Mouse (Mus musculus): Measurements from ENCODE around the gene Sdccag8. TPM values are rescaled to one million over a fixed set of nuclear protein-coding genes. Genes with fewer than 3 reads are reported as not detected.

The Sdccag8 gene
- polyA plus RNA-seq, 1 experiment from 2014 or later = 10.0 TPM

- Histone ChIP-seq H3K4me3 (no peak overlapping the region), H3K4me1 (replicated peaks) (peaks cover 9% of the 10 kb centered on the region), H3K36me3 (peaks cover 6% of the 10 kb centered on the region), H3K27me3 (replicated peaks) (no peaks in the 10 kb centered on the region), H3K4me2 (no peak overlapping the region), H3K27ac (ENCODE audit: poor library complexity, severe bottlenecking) (no peak overlapping the region), H3K9me3 (replicated peaks) (no peaks in the 10 kb centered on the region), H3K9ac (no peak overlapping the region)
- ATAC-seq (ENCODE audit: insufficient number of reproducible peaks, low FRiP score) = no peak
- 47% methylated on average over 1 of the region's 1 CpGs for WGBS
Observed at GRCm38 (mm10) chr1:177032233-177032632, 217.8 kb downstream of the Sdccag8 start.

- 82% methylated on average over 2 of the region's 2 CpGs for WGBS
- Histone ChIP-seq H3K36me3 (peaks cover 6% of the 10 kb centered on the region), H3K27me3 (replicated peaks) (no peaks in the 10 kb centered on the region), H3K4me1 (replicated peaks) (peaks cover 2% of the 10 kb centered on the region; the same call in 1 of the 2 replicates), H3K9ac (no peak overlapping the region), H3K9me3 (replicated peaks) (no peaks in the 10 kb centered on the region), H3K4me3 (no peak overlapping the region), H3K4me2 (no peak overlapping the region), H3K27ac (ENCODE audit: poor library complexity, severe bottlenecking) (no peak overlapping the region)
- no peak for ATAC-seq (ENCODE audit: insufficient number of reproducible peaks, low FRiP score)
Observed at GRCm38 (mm10) chr1:177035460-177035859, 221.0 kb downstream of the Sdccag8 start.

- H3K9me3 ChIP-seq (replicated peaks) = no peaks in the 10 kb centered on the region
- H3K27ac ChIP-seq (ENCODE audit: poor library complexity, severe bottlenecking) = no peak overlapping the region
- H3K4me2 ChIP-seq = no peak overlapping the region
- H3K4me1 ChIP-seq (replicated peaks) = 0 out of 2 replicates have a peak, but pooled peaks cover 2% of the 10 kb centered on the region
- no peak for ATAC-seq (ENCODE audit: insufficient number of reproducible peaks, low FRiP score)
- no peak overlapping the region for H3K4me3 ChIP-seq
- 71% methylated on average over 2 of the region's 2 CpGs for WGBS
- H3K36me3 ChIP-seq = 0 out of 2 replicates have a peak, but pooled peaks cover 2% of the 10 kb centered on the region
- no peaks in the 10 kb centered on the region for H3K27me3 ChIP-seq (replicated peaks)
- no peak overlapping the region for H3K9ac ChIP-seq
Observed at GRCm38 (mm10) chr1:177038383-177038782, 223.9 kb downstream of the Sdccag8 start.

GRCm38 (mm10) chr1:177039093-177039674 is 224.7 kb downstream of the Sdccag8 start:
- H3K27me3 ChIP-seq (replicated peaks) = no peaks in the 10 kb centered on the region
- no peaks in the 10 kb centered on the region for H3K36me3 ChIP-seq
- 60% methylated on average over 6 of the region's 6 CpGs for WGBS
- 0 out of 2 replicates have a peak, but pooled peaks cover 2% of the 10 kb centered on the region for H3K4me1 ChIP-seq (replicated peaks)
- H3K4me2 ChIP-seq = no peak overlapping the region
- ATAC-seq (ENCODE audit: insufficient number of reproducible peaks, low FRiP score) = no peak
- no peak overlapping the region for H3K4me3 ChIP-seq
- H3K9me3 ChIP-seq (replicated peaks) = no peaks in the 10 kb centered on the region
- H3K9ac ChIP-seq = no peak overlapping the region
- no peak overlapping the region for H3K27ac ChIP-seq (ENCODE audit: poor library complexity, severe bottlenecking)

GRCm38 (mm10) chr1:177040058-177040457 is 225.6 kb downstream of the Sdccag8 start:
- no peak overlapping the region for H3K9ac ChIP-seq
- H3K27ac ChIP-seq (ENCODE audit: poor library complexity, severe bottlenecking) = no peak overlapping the region
- H3K4me2 ChIP-seq = no peak overlapping the region
- no peaks in the 10 kb centered on the region for H3K27me3 ChIP-seq (replicated peaks)
- H3K4me1 ChIP-seq (replicated peaks) = 0 out of 2 replicates have a peak, but pooled peaks cover 2% of the 10 kb centered on the region
- H3K36me3 ChIP-seq = no peaks in the 10 kb centered on the region
- no peak overlapping the region for H3K4me3 ChIP-seq
- H3K9me3 ChIP-seq (replicated peaks) = no peaks in the 10 kb centered on the region
- no peak for ATAC-seq (ENCODE audit: insufficient number of reproducible peaks, low FRiP score)
- WGBS = 72% methylated on average over 4 of the region's 4 CpGs

- no peaks in the 10 kb centered on the region for H3K36me3 ChIP-seq
- no peak overlapping the region for H3K4me2 ChIP-seq
- H3K4me3 ChIP-seq = no peak overlapping the region
- H3K27me3 ChIP-seq (replicated peaks) = no peaks in the 10 kb centered on the region
- no peak for ATAC-seq (ENCODE audit: insufficient number of reproducible peaks, low FRiP score)
- H3K9me3 ChIP-seq (replicated peaks) = no peaks in the 10 kb centered on the region
- no peak overlapping the region for H3K27ac ChIP-seq (ENCODE audit: poor library complexity, severe bottlenecking)
- no peak overlapping the region for H3K9ac ChIP-seq
- 0 out of 2 replicates have a peak, but pooled peaks cover 2% of the 10 kb centered on the region for H3K4me1 ChIP-seq (replicated peaks)
Observed at GRCm38 (mm10) chr1:177045885-177046284, 231.4 kb downstream of the Sdccag8 start.

GRCm38 (mm10) chr1:177046963-177047362 is 232.5 kb downstream of the Sdccag8 start:
- H3K4me2 ChIP-seq = no peak overlapping the region
- no peaks in the 10 kb centered on the region for H3K9me3 ChIP-seq (replicated peaks)
- ATAC-seq (ENCODE audit: insufficient number of reproducible peaks, low FRiP score) = no peak
- WGBS = 85% methylated on average over 2 of the region's 2 CpGs
- no peak overlapping the region for H3K9ac ChIP-seq
- no peaks in the 10 kb centered on the region for H3K27me3 ChIP-seq (replicated peaks)
- H3K4me1 ChIP-seq (replicated peaks) = 0 out of 2 replicates have a peak, but pooled peaks cover 2% of the 10 kb centered on the region
- H3K4me3 ChIP-seq = no peak overlapping the region
- H3K27ac ChIP-seq (ENCODE audit: poor library complexity, severe bottlenecking) = no peak overlapping the region
- no peaks in the 10 kb centered on the region for H3K36me3 ChIP-seq

- Histone ChIP-seq H3K4me3 (no peak overlapping the region), H3K36me3 (no peaks in the 10 kb centered on the region), H3K4me2 (no peak overlapping the region), H3K27ac (ENCODE audit: poor library complexity, severe bottlenecking) (no peak overlapping the region), H3K4me1 (replicated peaks) (no peaks in the 10 kb centered on the region), H3K9me3 (replicated peaks) (no peaks in the 10 kb centered on the region), H3K9ac (no peak overlapping the region), H3K27me3 (replicated peaks) (no peaks in the 10 kb centered on the region)
- no peak for ATAC-seq (ENCODE audit: insufficient number of reproducible peaks, low FRiP score)
- WGBS = 79% methylated on average over 2 of the region's 2 CpGs
Observed at GRCm38 (mm10) chr1:177048773-177049172, 234.3 kb downstream of the Sdccag8 start.

GRCm38 (mm10) chr1:177051366-177051963 is 237.0 kb downstream of the Sdccag8 start:
- Histone ChIP-seq H3K9me3 (replicated peaks) (no peaks in the 10 kb centered on the region), H3K4me3 (no peak overlapping the region), H3K27me3 (replicated peaks) (no peaks in the 10 kb centered on the region), H3K4me2 (no peak overlapping the region), H3K27ac (ENCODE audit: poor library complexity, severe bottlenecking) (no peak overlapping the region), H3K36me3 (no peaks in the 10 kb centered on the region), H3K4me1 (replicated peaks) (no peaks in the 10 kb centered on the region), H3K9ac (no peak overlapping the region)
- 89% methylated on average over 11 of the region's 11 CpGs for WGBS
- ATAC-seq (ENCODE audit: insufficient number of reproducible peaks, low FRiP score) = no peak

- no peak for ATAC-seq (ENCODE audit: insufficient number of reproducible peaks, low FRiP score)
- Histone ChIP-seq H3K9ac (no peak overlapping the region), H3K9me3 (replicated peaks) (no peaks in the 10 kb centered on the region), H3K4me1 (replicated peaks) (no peaks in the 10 kb centered on the region; the same call in 1 of the 2 replicates), H3K27ac (ENCODE audit: poor library complexity, severe bottlenecking) (no peak overlapping the region), H3K4me2 (no peak overlapping the region), H3K27me3 (replicated peaks) (no peaks in the 10 kb centered on the region), H3K4me3 (no peak overlapping the region), H3K36me3 (no peaks in the 10 kb centered on the region)
- WGBS = 67% methylated on average over 2 of the region's 2 CpGs
Observed at GRCm38 (mm10) chr1:177054891-177055290, 240.4 kb downstream of the Sdccag8 start.

GRCm38 (mm10) chr1:177061761-177062160 is 247.3 kb downstream of the Sdccag8 start:
- Histone ChIP-seq H3K9me3 (replicated peaks) (no peaks in the 10 kb centered on the region), H3K9ac (no peak overlapping the region), H3K27me3 (replicated peaks) (no peaks in the 10 kb centered on the region), H3K36me3 (peaks cover 9% of the 10 kb centered on the region), H3K27ac (ENCODE audit: poor library complexity, severe bottlenecking) (no peak overlapping the region), H3K4me3 (no peak overlapping the region), H3K4me2 (no peak overlapping the region), H3K4me1 (replicated peaks) (no peaks in the 10 kb centered on the region; the same call in 1 of the 2 replicates)
- ATAC-seq (ENCODE audit: insufficient number of reproducible peaks, low FRiP score) = no peak
- 76% methylated on average over 2 of the region's 2 CpGs for WGBS

GRCm38 (mm10) chr1:177065732-177066131 is 251.3 kb downstream of the Sdccag8 start:
- Histone ChIP-seq H3K9ac (no peak overlapping the region), H3K4me2 (no peak overlapping the region)
- no peak for ATAC-seq (ENCODE audit: insufficient number of reproducible peaks, low FRiP score)

More at GRCm38 (mm10) chr1:177065732-177066131, 251.3 kb downstream of the Sdccag8 start:
- H3K4me1 ChIP-seq (replicated peaks) = no peaks in the 10 kb centered on the region
- no peaks in the 10 kb centered on the region for H3K9me3 ChIP-seq (replicated peaks)
- H3K36me3 ChIP-seq = peaks cover 9% of the 10 kb centered on the region
- H3K4me3 ChIP-seq = no peak overlapping the region
- H3K27ac ChIP-seq (ENCODE audit: poor library complexity, severe bottlenecking) = no peak overlapping the region
- no peaks in the 10 kb centered on the region for H3K27me3 ChIP-seq (replicated peaks)

All from heart, embryonic 12.5 days (tissue).